Mouse (Mus musculus) limb, embryonic 13.5 days (tissue): ENCODE results near the gene Dnajc28. TPM values are rescaled to one million over a fixed set of nuclear protein-coding genes. Genes with fewer than 3 reads are reported as not detected.

ENCODE experiments used
- ATAC-seq: fragments of 200-750 bp; cut with Nextera tagmentation; 2 replicates; pipeline ENCODE4 v1.8.0; 2017; ENCODE audit warnings: low read depth, moderate number of reproducible peaks, moderate TSS enrichment; ENCODE audit not compliant: low FRiP score
- H3K27ac ChIP-seq: fragments of 300-500 bp; sonication (generic); 2 replicates; pipeline ENCODE4 v1.5.1; 2015; ENCODE audit warnings: inconsistent platforms, mild to moderate bottlenecking, moderate library complexity
- H3K27me3 ChIP-seq: fragments of 300-500 bp; sonication (generic); 2 replicates; pipeline ENCODE4 v1.6.1; 2015; ENCODE audit warnings: mild to moderate bottlenecking, inconsistent platforms
- H3K36me3 ChIP-seq: fragments of 300-500 bp; sonication (generic); 2 replicates; pipeline ENCODE4 v1.6.1; 2015; ENCODE audit warnings: inconsistent platforms, mild to moderate bottlenecking, moderate library complexity
- H3K4me1 ChIP-seq: fragments of 300-500 bp; sonication (generic); 2 replicates; pipeline ENCODE4 v1.6.1; 2015; ENCODE audit warnings: inconsistent platforms
- H3K4me2 ChIP-seq: fragments of 300-500 bp; sonication (generic); replicated peaks from 2 replicates; pipeline ENCODE4 v1.6.1; 2015; ENCODE audit warnings: inconsistent platforms, mild to moderate bottlenecking, moderate library complexity
- H3K4me3 ChIP-seq: fragments of 300-500 bp; sonication (generic); 2 replicates; pipeline ENCODE4 v1.5.1; 2015; ENCODE audit warnings: moderate library complexity, mild to moderate bottlenecking, inconsistent platforms
- H3K9ac ChIP-seq: fragments of 300-500 bp; sonication (generic); 2 replicates; pipeline ENCODE4 v1.6.1; 2015; ENCODE audit warnings: mild to moderate bottlenecking, inconsistent platforms
- H3K9me3 ChIP-seq: fragments of 300-500 bp; sonication (generic); 2 replicates; pipeline ENCODE4 v1.6.1; 2016; ENCODE audit warnings: inconsistent platforms
- WGBS: fragments of 180-500 bp; shearing (Covaris S2); methylation state at CpG from one replicate; pipeline ENCODE4 v1.1.7; 2015; 5-methylcytosine and 5-hydroxymethylcytosine counted together
- polyA plus RNA-seq: library from polyadenylated mRNA; unstranded; fragments of >200 nt; fragmentation: Nextera tagmentation; extraction: Ambion mirVana; gene quantifications from 2 replicates; pipeline ENCODE4 v1.2.1, GENCODE M21; 2015

Dnajc28 gene
- 3.8 and 5.2 TPM in 2 replicates for polyA plus RNA-seq

DNA sequence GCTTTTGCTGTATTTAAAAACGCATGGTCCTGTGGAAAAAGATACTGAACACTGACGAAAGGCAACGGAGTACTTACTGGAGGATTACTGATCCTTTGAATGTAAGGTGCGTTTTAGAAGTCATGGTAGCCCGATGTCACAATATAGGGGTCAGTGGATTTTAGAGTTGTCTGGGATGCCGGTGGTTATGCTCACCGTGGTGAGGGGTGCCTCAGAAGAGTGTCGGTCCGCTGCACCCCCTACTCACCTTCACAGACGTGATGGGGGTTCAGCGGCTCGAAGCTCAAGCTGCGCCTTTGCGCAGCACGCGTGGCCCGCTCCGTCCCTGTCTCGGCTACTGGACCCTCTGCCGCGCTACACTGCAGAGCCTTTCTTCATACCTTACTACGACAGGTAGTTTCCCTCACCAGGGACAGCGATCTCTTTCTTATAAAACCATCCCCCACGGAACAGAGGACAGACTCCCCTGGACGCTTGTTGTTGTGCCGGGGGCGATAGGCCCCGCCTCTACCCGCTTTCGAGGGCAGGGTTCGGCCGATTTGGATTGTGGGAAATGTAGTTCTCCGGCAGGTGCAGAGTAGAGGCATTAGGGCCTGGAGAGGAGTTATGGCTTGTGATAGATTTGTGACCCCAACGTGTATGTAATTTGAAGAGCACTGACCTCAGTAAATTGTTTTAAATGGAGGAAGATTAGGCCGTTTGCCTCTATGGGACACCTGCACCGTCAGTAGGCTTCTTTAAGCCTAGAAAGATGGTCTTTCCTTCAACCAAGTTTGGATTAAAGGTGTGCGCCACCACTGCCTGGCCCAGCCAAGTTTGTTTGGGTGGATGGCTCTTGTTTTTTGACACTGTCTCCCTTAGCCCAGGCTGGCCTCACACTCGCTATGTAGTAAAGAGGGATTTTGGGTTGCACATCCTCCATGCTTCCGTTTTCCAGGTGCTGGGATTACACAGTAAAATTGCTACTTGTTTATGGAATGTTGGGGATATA lies at the start of gene Dnajc28:
Gene Dnajc28, minus strand, starts transcription at position 516 of the 991 bp plus-strand sequence.
- Histone ChIP-seq H3K9me3 (no peaks in the 10 kb centered on the region), H3K4me2 (peak within 1 kb of the TSS; percentile 78), H3K27ac (no peak within 1 kb of the TSS), H3K9ac (peak within 1 kb of the TSS; percentile 72), H3K36me3 (peaks cover 42% of the 10 kb centered on the region), H3K4me3 (peak within 1 kb of the TSS; percentile 71), H3K27me3 (no peaks in the 10 kb centered on the region), H3K4me1 (peaks cover 5% of the 10 kb centered on the region; the same call in 1 of the 2 replicates)
- 11% methylated on average over 39 of the region's 39 CpGs for WGBS
- peak; percentile 88 for ATAC-seq

DNA sequence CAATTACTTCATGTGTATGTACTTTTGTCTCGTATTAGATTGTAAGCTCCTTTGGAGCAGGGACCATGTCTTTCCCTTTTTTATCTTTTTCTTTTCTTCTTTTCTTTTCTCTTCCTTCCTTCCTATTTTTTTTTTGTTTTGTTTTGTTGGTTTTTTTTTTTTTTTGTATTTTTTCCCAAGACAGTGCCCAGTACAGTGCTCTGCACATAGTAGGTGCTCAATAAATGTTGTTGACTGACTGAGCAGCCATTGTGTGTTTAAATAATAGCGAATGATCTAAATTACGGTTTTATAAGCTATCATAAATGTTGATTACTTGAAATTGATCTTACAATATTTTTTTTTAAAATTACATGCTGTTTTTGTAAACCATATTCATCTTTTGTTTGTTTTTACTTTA lies 45.0 kb upstream of the Dnajc28 start:
- Histone ChIP-seq H3K4me3 (no peak overlapping the region), H3K9ac (no peak overlapping the region), H3K36me3 (peaks cover 82% of the 10 kb centered on the region), H3K9me3 (peaks cover 11% of the 10 kb centered on the region), H3K4me1 (no peaks in the 10 kb centered on the region), H3K4me2 (no peak overlapping the region), H3K27ac (no peak overlapping the region), H3K27me3 (no peaks in the 10 kb centered on the region)
- ATAC-seq: no peak
- 93% methylated on average over 3 of the region's 3 CpGs for WGBS

DNA sequence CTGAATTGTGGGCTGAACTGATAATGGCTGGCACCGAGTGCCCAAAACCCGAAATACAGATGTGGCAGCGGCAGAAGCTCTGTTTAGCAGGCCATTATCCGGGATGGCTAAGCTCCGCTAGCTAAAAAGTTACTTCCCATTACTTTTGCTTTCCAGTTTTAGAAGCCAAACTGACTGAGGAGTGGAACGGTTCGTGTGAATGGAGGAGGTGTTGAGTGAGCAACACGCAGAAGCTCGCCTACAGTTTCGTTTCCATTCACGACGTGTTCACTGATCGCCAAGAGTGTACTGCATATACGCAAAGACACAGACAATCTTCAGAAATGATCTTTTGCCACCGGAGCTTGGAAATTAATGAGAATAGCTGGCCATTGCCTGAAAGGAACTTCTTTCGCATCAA lies 43.5 kb upstream of the Dnajc28 start:
- ATAC-seq: no peak
- Histone ChIP-seq H3K4me1 (no peaks in the 10 kb centered on the region), H3K27ac (no peak overlapping the region), H3K4me2 (no peak overlapping the region), H3K36me3 (peaks cover 90% of the 10 kb centered on the region), H3K27me3 (no peaks in the 10 kb centered on the region), H3K9me3 (peaks cover 11% of the 10 kb centered on the region), H3K4me3 (no peak overlapping the region), H3K9ac (no peak overlapping the region)
- WGBS: 95% methylated on average over 16 of the region's 16 CpGs

GRCm38 (mm10) chr16:91661397-91661796 lies 42.6 kb upstream of the Dnajc28 start:
- Histone ChIP-seq H3K9me3 (peaks cover 11% of the 10 kb centered on the region), H3K4me3 (no peak overlapping the region), H3K4me2 (no peak overlapping the region), H3K36me3 (peaks cover 90% of the 10 kb centered on the region), H3K9ac (no peak overlapping the region), H3K27me3 (no peaks in the 10 kb centered on the region), H3K4me1 (no peaks in the 10 kb centered on the region), H3K27ac (no peak overlapping the region)
- WGBS: 84% methylated on average over 1 of the region's 1 CpGs
- ATAC-seq: no peak

- no peak overlapping the region for H3K9ac ChIP-seq
- no peak overlapping the region for H3K4me3 ChIP-seq
- 97% methylated on average over 20 of the region's 20 CpGs for whole genome bisulfite sequencing
These were observed 41.0 kb upstream of the Dnajc28 start for GRCm38 (mm10) chr16:91659798-91660197.

DNA sequence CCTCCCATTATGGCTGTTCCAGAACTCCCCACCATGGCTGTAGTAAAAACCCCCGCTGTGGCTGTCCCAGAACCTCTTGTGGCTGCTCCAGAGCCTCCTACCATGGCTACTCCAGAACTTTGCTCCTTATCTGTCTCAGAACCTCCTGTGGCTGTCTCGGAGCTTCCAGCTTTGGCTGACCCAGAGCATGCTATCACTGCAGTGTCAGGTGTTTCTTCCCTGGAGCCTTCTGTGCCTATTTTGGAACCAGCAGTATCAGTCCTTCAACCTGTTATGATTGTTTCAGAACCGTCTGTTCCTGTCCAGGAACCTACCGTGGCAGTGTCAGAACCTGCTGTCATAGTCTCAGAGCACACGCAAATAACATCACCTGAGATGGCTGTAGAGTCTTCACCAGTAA lies 39.6 kb upstream of the Dnajc28 start:
- WGBS: 92% methylated on average over 5 of the region's 5 CpGs
- H3K4me1 ChIP-seq: no peaks in the 10 kb centered on the region
- H3K9me3 ChIP-seq: peaks cover 11% of the 10 kb centered on the region
- no peak overlapping the region for H3K4me2 ChIP-seq
- peaks cover 92% of the 10 kb centered on the region for H3K36me3 ChIP-seq
- no peak overlapping the region for H3K27ac ChIP-seq
- no peak overlapping the region for H3K9ac ChIP-seq
- ATAC-seq: no peak
- no peak overlapping the region for H3K4me3 ChIP-seq
- H3K27me3 ChIP-seq: no peaks in the 10 kb centered on the region

More at GRCm38 (mm10) chr16:91659798-91660197, 41.0 kb upstream of the Dnajc28 start:
- Histone ChIP-seq H3K36me3 (peaks cover 90% of the 10 kb centered on the region), H3K9me3 (peaks cover 11% of the 10 kb centered on the region), H3K4me2 (no peak overlapping the region), H3K4me1 (no peaks in the 10 kb centered on the region), H3K27ac (no peak overlapping the region), H3K27me3 (no peaks in the 10 kb centered on the region)
- no peak for ATAC-seq

DNA sequence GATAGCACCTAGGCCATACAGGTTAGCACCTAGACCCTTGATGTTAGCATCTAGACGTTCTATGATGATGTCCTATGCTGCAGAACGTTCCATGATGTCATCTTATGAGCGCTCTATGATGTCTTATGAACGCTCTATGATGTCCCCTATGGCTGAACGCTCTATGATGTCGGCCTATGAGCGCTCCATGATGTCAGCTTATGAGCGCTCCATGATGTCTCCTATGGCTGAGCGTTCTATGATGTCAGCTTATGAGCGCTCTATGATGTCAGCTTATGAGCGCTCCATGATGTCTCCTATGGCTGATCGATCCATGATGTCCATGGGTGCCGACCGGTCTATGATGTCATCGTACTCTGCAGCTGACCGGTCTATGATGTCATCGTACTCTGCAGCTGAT lies 38.5 kb upstream of the Dnajc28 start:
- H3K9me3 ChIP-seq: peaks cover 11% of the 10 kb centered on the region
- WGBS: 97% methylated on average over 17 of the region's 17 CpGs
- H3K4me1 ChIP-seq: 0 out of 2 replicates have a peak, but pooled peaks cover 2% of the 10 kb centered on the region
- no peak overlapping the region for H3K4me3 ChIP-seq
- peaks cover 86% of the 10 kb centered on the region for H3K36me3 ChIP-seq
- no peaks in the 10 kb centered on the region for H3K27me3 ChIP-seq
- no peak overlapping the region for H3K4me2 ChIP-seq
- no peak for ATAC-seq
- no peak overlapping the region for H3K9ac ChIP-seq
- no peak overlapping the region for H3K27ac ChIP-seq

GRCm38 (mm10) chr16:91655285-91655684 lies 36.5 kb upstream of the Dnajc28 start:
- Histone ChIP-seq H3K4me1 (peaks cover 2% of the 10 kb centered on the region), H3K4me2 (no peak overlapping the region), H3K9me3 (peaks cover 11% of the 10 kb centered on the region), H3K27me3 (no peaks in the 10 kb centered on the region), H3K27ac (no peak overlapping the region), H3K4me3 (no peak overlapping the region), H3K9ac (no peak overlapping the region), H3K36me3 (peaks cover 82% of the 10 kb centered on the region)
- WGBS: 100% methylated on average over 9 of the region's 9 CpGs
- ATAC-seq: no peak

GRCm38 (mm10) chr16:91652191-91652590 lies 33.4 kb upstream of the Dnajc28 start:
- peaks cover 11% of the 10 kb centered on the region for H3K4me1 ChIP-seq
- no peak overlapping the region for H3K9ac ChIP-seq
- H3K27ac ChIP-seq: no peak overlapping the region
- 88% methylated on average over 3 of the region's 3 CpGs for WGBS
- H3K36me3 ChIP-seq: peaks cover 51% of the 10 kb centered on the region
- H3K4me2 ChIP-seq: no peak overlapping the region
- H3K4me3 ChIP-seq: no peak overlapping the region
- no peaks in the 10 kb centered on the region for H3K27me3 ChIP-seq
- H3K9me3 ChIP-seq: no peaks in the 10 kb centered on the region
- no peak for ATAC-seq

DNA sequence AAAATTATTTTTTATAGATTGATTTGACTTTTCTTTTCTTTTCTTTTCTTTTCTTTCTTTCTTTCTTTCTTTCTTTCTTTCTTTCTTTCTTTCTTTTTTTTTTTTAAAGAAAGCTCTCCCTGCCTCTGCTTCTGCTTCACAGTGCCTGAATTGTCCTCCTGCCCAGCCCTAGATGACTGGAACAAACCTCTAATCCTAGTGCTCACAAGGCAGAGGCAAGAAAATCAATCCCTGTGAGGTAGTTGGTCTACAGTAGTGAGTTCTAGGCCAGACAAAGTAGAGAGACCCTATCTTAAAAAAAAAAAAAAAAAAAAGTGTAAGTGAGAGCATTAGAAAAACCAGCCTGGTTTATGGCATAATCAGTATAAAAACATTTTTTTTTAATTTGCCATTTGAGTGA lies 31.0 kb upstream of the Dnajc28 start:
- peaks cover 27% of the 10 kb centered on the region for H3K36me3 ChIP-seq
- H3K27me3 ChIP-seq: no peaks in the 10 kb centered on the region
- no peaks in the 10 kb centered on the region for H3K9me3 ChIP-seq
- H3K4me3 ChIP-seq: no peak overlapping the region
- H3K9ac ChIP-seq: no peak overlapping the region
- no peak overlapping the region for H3K27ac ChIP-seq
- ATAC-seq: no peak
- H3K4me1 ChIP-seq: peaks cover 18% of the 10 kb centered on the region
- peak overlapping the region; percentile 40; the same call in 1 of the 2 replicates for H3K4me2 ChIP-seq

DNA sequence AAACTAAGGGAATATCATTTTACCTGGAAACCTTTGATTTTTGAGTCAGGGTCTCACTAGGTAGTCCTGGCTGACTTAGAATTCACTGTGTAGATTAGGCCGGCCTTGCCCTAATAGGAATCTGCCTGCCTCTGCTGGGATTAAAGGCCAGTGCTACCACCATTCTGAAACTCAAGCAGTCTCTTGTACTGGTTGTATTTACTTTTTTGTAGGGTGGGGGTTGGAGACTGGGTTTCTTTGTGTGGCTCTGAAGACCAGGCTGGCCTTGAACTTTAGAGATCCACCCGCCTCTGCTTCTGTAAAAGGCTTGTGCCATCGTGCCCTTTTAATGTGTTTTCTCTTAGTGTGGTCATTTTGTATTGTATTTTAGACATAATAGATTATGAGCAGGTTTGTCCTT lies 30.4 kb upstream of the Dnajc28 start:
- Histone ChIP-seq H3K27ac (no peak overlapping the region), H3K9me3 (no peaks in the 10 kb centered on the region), H3K36me3 (peaks cover 22% of the 10 kb centered on the region), H3K9ac (peak overlapping the region; percentile 51), H3K4me2 (peak overlapping the region; percentile 87), H3K27me3 (no peaks in the 10 kb centered on the region), H3K4me3 (peak overlapping the region; percentile 75), H3K4me1 (peaks cover 19% of the 10 kb centered on the region)
- 68% methylated on average over 3 of the region's 3 CpGs for WGBS
- no peak for ATAC-seq

DNA sequence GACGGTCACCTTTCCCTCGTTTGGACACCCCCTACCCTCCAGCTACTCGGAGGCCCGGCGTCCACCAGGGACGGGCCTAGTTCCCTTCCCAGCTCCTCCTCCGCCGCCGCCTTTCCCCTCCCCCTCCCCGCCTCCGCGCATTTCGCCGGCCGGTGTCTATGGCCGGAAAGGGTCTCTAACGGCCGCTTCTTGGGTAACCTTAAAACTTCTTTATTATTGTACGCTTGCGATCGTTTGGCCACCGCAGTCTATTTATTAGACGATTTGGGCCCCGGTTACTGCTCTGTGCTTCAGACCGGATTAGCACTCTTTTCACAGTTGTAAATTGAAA lies 29.4 kb upstream of the Dnajc28 start:
- peak overlapping the region; percentile 89 for H3K9ac ChIP-seq
- WGBS: under 1% methylated on average over 25 of the region's 25 CpGs
- H3K4me3 ChIP-seq: peak overlapping the region; percentile 75
- peak; percentile 62 for ATAC-seq
- peaks cover 19% of the 10 kb centered on the region for H3K4me1 ChIP-seq
- H3K4me2 ChIP-seq: peak overlapping the region; percentile 87
- H3K27ac ChIP-seq: peak overlapping the region; percentile 98
- H3K9me3 ChIP-seq: no peaks in the 10 kb centered on the region
- H3K27me3 ChIP-seq: no peaks in the 10 kb centered on the region
- peaks cover 17% of the 10 kb centered on the region for H3K36me3 ChIP-seq
